Mouse (Mus musculus) frontal cortex, postnatal 25 days (tissue): Measurements from ENCODE around the gene Riok1.
A peak's percentile ranks its signal among the peaks of the same experiment; 100 is the strongest.

Source experiments
- DNase-seq, 2 experiments: peaks; one replicate each; pipeline ENCODE4 v3.0.0; 2022; ENCODE audit warnings: low spot score in 2 of 2

Gene Riok1

DNA sequence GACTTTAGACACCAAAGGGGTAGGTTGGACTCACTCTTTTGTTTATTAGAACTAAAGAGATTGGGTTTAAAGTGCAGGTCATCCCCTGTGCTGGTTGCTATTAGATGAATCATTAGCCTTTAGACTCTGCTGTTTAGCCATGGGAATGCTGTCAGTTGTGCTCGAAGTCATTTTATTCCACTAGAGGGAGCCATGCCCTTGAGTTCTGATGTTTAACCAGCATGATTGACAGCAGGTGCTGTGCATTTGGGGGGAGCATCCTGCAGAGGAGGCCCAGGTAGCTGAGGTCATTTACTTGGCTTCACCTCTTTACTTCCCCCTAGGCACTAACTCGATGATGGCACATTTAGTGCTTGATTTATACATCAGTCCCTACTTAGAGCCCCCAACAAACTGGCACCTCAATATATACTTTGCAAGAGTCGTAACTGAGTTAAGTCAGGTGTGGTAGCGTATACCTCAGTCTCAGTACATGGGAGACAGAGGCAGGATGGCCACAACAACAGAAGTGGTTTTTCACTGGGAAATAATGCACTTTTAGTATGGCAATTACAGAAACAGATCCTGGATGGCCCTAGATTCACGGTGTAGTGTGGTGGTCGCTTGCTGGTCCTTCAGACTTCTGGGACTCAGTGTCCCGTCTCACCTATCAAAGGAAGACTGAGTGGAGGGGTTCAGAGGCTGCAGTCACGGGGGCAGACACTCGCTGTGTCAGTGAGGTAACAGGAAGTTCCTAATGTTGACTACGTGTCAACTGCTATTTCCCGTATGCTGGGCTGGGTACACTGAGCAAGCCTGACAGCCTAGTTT is 28.3 kb downstream of the Riok1 start:
- peak in 1 of 2 experiments; percentile 13 for DNase-seq

GRCm38 (mm10) chr13:38070945-38071344 is 34.1 kb downstream of the Riok1 start:
- no peak for DNase-seq

- no peak for DNase-seq
These were observed 36.8 kb downstream of the Riok1 start for GRCm38 (mm10) chr13:38073374-38074307.

DNA sequence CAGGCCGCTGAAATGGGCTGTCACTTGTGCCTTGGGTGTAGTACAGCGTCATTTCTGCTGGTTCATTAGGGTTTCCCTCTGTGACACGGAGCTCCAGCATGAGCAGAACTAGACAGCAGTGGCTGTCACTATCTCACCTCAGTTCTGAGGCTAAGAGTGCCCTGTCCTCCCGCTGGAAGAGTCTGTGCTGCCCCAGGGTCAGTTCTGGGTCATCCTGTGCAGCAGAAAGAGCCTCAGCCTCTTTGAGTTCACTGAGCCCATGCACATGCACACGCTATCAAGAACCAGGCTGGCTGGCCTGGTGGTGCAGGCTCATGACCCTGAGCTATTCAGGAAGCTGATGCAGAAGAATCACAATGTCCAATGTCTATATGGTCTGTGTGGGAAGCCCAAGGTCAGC is 37.6 kb downstream of the Riok1 start:
- no peak for DNase-seq

DNA sequence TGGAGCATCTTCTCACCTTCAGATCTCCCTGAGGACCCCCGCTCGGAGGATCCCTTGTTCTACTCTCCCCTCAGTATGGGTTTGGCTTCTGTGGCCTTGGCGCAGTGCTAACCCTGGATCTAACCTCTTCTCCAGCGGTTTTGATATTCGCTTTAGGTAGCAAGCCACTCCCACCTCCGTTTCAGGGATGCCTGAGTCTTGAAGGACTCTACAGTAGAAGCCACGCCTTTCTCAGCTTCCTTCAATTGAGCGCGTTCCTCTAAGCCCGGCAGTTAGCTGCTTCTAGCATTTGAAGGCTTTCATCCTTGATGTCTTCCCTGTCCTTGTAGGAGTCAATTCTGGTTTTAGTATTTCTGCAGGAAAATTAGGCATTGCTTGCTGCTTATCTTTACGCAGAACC is 40.3 kb downstream of the Riok1 start:
- no peak for DNase-seq

DNA sequence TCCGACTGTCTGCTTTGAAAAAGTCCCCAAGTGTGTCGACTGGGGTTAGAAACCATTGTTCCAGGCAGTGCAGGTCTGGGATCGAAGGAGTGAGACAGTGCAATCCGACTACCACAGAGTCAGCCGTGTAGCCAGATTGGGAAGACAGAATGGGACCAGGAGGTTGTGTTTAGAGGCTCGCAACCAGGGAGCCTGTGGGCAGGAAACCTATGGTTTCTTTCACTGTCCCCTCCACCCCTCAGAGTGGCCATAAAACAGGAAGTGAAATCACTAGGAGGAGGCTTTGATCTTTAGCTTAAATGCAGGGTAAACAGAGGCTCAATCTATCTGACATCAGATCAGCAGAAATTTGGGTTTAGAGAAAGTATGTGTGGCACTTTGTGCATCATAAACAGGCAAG is 42.0 kb downstream of the Riok1 start:
- DNase-seq = no peak

- DNase-seq = no peak
These were observed 42.6 kb downstream of the Riok1 start for GRCm38 (mm10) chr13:38079366-38079765.

GRCm38 (mm10) chr13:38080014-38080413 is 43.2 kb downstream of the Riok1 start:
- DNase-seq = no peak

DNA sequence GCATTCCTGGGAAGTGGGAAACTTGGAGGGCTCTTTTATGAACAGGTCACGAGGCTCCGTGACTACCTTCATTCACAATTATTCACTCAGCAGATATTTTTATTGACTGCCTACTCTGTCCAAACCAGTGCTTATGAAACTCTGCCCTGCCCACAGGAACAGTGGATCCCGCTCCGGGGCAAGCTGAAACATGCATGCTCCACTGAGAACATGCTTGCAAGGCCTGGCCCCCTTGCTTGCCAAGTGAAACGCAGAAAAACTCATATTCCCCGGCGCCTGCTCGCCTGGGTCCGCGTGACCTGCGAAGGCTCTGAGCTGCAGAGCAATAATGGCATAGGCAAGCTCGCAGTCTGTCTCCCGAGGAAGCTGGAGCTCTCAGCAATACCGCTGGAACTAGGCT is 43.9 kb downstream of the Riok1 start:
- DNase-seq = no peak

- DNase-seq = no peak
These were observed 44.4 kb downstream of the Riok1 start for GRCm38 (mm10) chr13:38081161-38081560.

GRCm38 (mm10) chr13:38086711-38087110 is 49.9 kb downstream of the Riok1 start:
- no peak for DNase-seq

DNA sequence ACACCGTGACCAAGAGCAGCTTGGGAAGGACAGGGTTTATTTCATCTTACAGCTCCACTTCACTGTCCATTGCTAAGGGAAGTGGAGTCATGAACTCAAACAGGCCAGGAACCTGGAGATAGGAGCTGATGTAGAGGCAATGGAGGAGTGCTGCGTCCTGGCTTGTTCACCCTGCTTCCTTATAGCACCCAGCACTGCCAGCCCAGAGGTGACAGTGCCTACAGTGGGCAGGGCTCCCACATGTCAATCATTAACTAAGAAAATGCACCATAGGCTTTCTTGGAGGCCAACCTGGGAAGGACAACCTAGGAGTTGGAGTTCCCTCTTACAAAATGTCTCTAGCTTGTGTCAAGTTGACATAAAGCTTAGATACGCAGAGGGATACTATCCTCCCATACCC is 51.2 kb downstream of the Riok1 start:
- DNase-seq = no peak

DNA sequence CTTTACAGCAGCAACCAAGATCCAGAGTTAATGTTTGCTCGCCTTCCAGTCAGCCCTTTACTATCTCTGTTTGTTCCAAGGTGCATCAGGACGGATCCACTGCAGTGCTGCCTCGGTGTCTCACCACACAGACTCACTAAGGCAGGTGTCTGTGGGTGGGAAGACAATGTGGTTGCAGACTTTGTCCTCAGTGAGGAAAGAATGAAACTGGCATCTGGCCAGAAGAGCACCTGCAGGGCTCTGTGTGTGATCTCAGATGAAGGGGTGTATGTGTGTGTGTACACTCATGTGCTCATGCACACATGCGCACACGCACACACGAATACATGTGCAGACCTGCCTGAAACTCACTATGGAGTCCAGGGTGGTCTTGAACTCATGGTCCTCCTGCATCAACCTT is 52.7 kb downstream of the Riok1 start:
- no peak for DNase-seq

- no peak for DNase-seq
These were observed 53.1 kb downstream of the Riok1 start for GRCm38 (mm10) chr13:38089871-38090270.

GRCm38 (mm10) chr13:38096207-38096606 is 59.4 kb downstream of the Riok1 start:
- DNase-seq = no peak

DNA sequence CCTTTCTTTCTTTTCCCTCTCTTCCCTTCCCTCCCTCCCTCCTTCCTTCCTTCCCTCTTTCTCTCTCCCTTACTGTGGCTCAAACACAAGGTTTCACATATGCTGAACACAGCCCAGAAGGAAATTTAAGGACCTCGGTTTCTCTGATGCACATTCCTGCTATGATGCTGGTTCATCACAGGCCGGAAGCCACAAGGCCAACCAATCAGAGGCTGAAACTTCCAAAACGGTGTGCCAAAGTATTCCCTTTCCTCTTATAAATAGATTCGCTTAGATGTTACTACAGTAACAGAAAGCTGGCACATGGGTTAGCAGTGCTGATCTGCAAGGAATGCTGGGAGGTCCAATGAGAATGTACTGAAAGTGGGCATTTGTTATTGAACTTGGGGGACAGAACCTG is 66.6 kb downstream of the Riok1 start:
- DNase-seq = no peak

DNA sequence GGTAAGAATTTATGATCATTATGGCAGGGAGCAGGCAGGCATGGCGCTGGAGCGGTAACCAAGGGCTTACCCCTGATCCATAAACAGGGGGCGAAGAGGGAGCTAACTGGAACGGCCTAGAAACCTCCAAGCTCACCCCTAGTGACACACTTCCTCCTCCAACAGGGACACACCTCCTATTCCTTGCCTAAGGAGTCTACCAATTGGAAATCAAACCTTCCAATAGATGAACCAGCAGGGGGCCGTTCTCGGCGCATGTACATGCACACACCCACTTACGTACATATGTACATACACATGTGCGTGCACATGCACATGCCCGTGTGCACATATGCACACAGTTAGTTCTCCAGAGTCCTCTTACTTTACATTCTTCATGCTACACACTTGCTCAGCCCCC is 67.7 kb downstream of the Riok1 start:
- DNase-seq = no peak

- no peak for DNase-seq
These were observed 72.3 kb downstream of the Riok1 start for GRCm38 (mm10) chr13:38109081-38109480.
